Mouse (Mus musculus) splenic B cell, adult 2 months (primary cell): ENCODE measurements around the gene Irf1.

Experiments used
- DNase-seq: peaks from one replicate; pipeline ENCODE4 v3.0.0-alpha.2; 2011; ENCODE audit warnings: low read depth, low spot score
- H3K27me3 ChIP-seq: 2 replicates; pipeline ENCODE4 v1.6.1; 2012; ENCODE audit warnings: mild to moderate bottlenecking, low read length, moderate library complexity, mixed read lengths; ENCODE audit not compliant: control insufficient read depth, poor library complexity, insufficient read depth, severe bottlenecking
- H3K36me3 ChIP-seq: 2 replicates; pipeline ENCODE4 v1.6.1; 2012; ENCODE audit warnings: mild to moderate bottlenecking, low read length, moderate library complexity, mixed read lengths; ENCODE audit not compliant: control insufficient read depth, poor library complexity, insufficient read depth, severe bottlenecking

Irf1 gene

DNA sequence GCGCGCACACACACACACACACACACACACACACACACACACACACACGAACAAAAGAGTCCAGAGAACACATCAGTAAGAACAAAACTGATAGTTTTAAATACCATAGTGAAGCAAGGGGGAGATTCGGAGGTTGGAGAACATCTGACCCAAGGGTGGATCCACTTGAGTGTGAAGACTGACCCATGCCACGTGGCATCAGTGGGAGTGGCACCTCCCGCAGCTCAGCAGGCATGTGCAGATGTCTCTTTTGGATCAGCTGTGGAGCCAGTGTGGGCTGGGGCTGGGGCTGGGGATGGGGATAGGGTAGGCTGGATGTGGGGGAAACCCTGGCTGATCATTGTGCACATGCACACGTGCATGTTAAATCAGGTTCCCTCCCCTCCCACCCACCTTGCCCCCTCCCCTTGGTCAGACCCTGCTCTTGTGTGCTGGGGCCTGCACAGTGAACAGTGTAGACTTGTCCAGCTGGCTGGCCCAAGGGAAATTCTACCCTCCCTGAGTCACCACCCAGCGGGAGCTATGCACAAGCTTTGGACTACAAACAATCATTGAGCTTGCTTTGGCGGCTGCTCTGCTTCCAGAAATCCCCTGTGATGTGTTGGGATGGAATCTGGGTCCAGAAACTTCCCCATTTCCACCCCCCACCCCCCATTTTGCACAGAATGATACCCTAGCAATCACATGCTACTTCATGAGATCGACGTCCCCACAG is 51.6 kb downstream of the Irf1 start:
- no peaks in the 10 kb centered on the region for H3K27me3 ChIP-seq
- no peak for DNase-seq
- no peaks in the 10 kb centered on the region for H3K36me3 ChIP-seq

GRCm38 (mm10) chr11:53821945-53822338 is 52.1 kb downstream of the Irf1 start:
- DNase-seq: no peak
- Histone ChIP-seq H3K27me3 (no peaks in the 10 kb centered on the region), H3K36me3 (no peaks in the 10 kb centered on the region)

GRCm38 (mm10) chr11:53825409-53825808 is 55.6 kb downstream of the Irf1 start:
- H3K27me3 ChIP-seq: no peaks in the 10 kb centered on the region
- H3K36me3 ChIP-seq: no peaks in the 10 kb centered on the region
- DNase-seq: no peak
